28 mouse cellular contexts compared by ENCODE assay signal in the genomic region with DNA sequence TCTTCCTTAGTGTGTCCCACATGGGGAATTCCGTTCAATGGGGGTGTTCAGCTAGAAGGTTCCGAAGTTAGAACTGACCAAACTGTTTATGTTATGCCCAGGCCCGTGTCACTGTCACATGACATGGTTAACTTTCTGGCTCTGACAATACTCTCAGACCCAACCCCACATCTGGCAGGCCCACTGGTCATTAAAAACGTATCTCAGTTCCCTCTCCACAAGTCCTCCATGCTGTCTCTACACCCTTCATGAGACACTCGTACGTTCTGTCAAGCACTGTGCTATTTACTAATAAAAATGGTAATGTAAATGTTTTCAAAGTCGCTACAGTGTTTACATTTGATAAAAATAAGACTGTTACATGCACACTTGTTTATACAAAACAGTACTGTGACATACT.
"Had no signal": no experiment of that assay in that cellular context is flagged by ENCODE, and none has a peak within 500 bp of the region (broad histone marks: within the 10 kb centered on the region; RNA-seq: fewer than 3 reads in every experiment).

No protein-coding gene starts in this region.

- H3K27ac ChIP-seq: embryonic facial prominence, embryonic 10.5 days; embryonic facial prominence, embryonic 12.5 days; embryonic facial prominence, embryonic 13.5 days; embryonic facial prominence, embryonic 15.5 days; forebrain, embryonic 10.5 days; forebrain, embryonic 12.5 days; forebrain, embryonic 13.5 days; forebrain, embryonic 15.5 days; gastrocnemius, adult 2 months had no signal

- H3K4me2 ChIP-seq: embryonic facial prominence, embryonic 12.5 days; embryonic facial prominence, embryonic 13.5 days; embryonic facial prominence, embryonic 15.5 days; forebrain, embryonic 12.5 days; forebrain, embryonic 13.5 days; forebrain, embryonic 15.5 days had no signal

- DNase-seq: cerebellum, adult 2 months; cerebellum, adult 8-10 months; cerebellum, adult 9-10 months; cerebellum, adult 9-11 months; cerebellum, postnatal 10 days; cerebellum, postnatal 14 days; cerebellum, postnatal 25 days; cerebellum, postnatal 36 days; embryo, embryonic 11 days; forebrain, postnatal 0 days; gastrocnemius, adult 2 months; gastrocnemius, postnatal 10 days; gastrocnemius, postnatal 14 days; gastrocnemius, postnatal 25 days; gastrocnemius, postnatal 36 days; heart, adult 11 months; heart, adult 18-20 months had no signal

- ATAC-seq: forebrain, embryonic 13.5 days; forebrain, embryonic 14.5 days; forebrain, embryonic 15.5 days; forebrain, embryonic 16.5 days; forebrain, postnatal 0 days had no signal

- H3K4me1 ChIP-seq: forebrain, embryonic 12.5 days had no signal

- H3K27me3 ChIP-seq: embryonic facial prominence, embryonic 12.5 days; embryonic facial prominence, embryonic 13.5 days; embryonic facial prominence, embryonic 15.5 days had no signal

- H3K9ac ChIP-seq: embryonic facial prominence, embryonic 12.5 days; embryonic facial prominence, embryonic 13.5 days; embryonic facial prominence, embryonic 15.5 days; forebrain, embryonic 12.5 days; forebrain, embryonic 13.5 days; forebrain, embryonic 15.5 days; forebrain, postnatal 0 days had no signal

- H3K4me3 ChIP-seq: embryonic facial prominence, embryonic 10.5 days; embryonic facial prominence, embryonic 12.5 days; embryonic facial prominence, embryonic 13.5 days; embryonic facial prominence, embryonic 15.5 days; erythroblast, embryonic 14.5 days; forebrain, embryonic 10.5 days; forebrain, embryonic 12.5 days; forebrain, embryonic 13.5 days; forebrain, embryonic 15.5 days; gastrocnemius, adult 2 months had no signal

- H3K9me3 ChIP-seq: embryonic facial prominence, embryonic 12.5 days; embryonic facial prominence, embryonic 13.5 days; embryonic facial prominence, embryonic 15.5 days; forebrain, embryonic 12.5 days; forebrain, embryonic 13.5 days; forebrain, embryonic 15.5 days had no signal

- H3K36me3 ChIP-seq: embryonic facial prominence, embryonic 10.5 days; embryonic facial prominence, embryonic 12.5 days; embryonic facial prominence, embryonic 13.5 days; embryonic facial prominence, embryonic 15.5 days; forebrain, embryonic 10.5 days; forebrain, embryonic 12.5 days; forebrain, embryonic 15.5 days had no signal
